Mouse (Mus musculus) heart, postnatal 25 days (tissue): ENCODE data around the gene Col10a1. TPM values are rescaled to one million over a fixed set of nuclear protein-coding genes. Genes with fewer than 3 reads are reported as not detected.
"Not testable (repeated sequence)": the region's sequence is repeated elsewhere in the genome, so short reads cannot be mapped to it uniquely, and the experiment has no call there.

Source experiments
- DNase-seq: peaks from one replicate; pipeline ENCODE4 v3.0.0; 2022; ENCODE audit warnings: low spot score
- intact Hi-C: fragments of 180-260 bp; cut with DNase I; formaldehyde crosslinking; loops from one replicate; pipeline ENCODE4 v1.15.1; 2025
- total RNA-seq, 2 experiments: library from RNA; stranded (reverse); gene quantifications; 2 replicates each; pipeline ENCODE4 v1.2.3; 2021

Col10a1 gene
- total RNA-seq: not detected

DNA sequence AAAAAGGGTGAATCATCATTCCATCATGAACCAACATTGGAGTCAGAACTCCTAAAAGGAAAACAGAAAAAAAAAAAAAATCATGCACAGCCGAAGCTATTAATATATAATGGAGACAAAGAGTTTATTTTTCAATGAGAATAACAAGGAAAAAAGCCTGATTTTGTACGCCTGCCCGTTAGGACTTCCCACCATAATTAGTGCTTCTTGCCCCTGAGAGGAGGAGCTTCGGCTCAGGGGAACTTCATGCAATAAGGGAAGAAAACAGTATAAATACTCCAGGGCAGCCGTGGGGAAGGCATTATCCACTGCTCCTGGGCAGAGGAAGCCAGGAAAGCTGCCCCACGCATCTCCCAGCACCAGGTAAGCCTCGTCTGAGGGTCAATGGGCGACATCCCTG, at the start of gene Col10a1:
Gene Col10a1, plus strand, starts transcription at position 301 of the 400 bp plus-strand sequence.
- DNase-seq: no peak
- intact Hi-C loops: no loop called here

DNA sequence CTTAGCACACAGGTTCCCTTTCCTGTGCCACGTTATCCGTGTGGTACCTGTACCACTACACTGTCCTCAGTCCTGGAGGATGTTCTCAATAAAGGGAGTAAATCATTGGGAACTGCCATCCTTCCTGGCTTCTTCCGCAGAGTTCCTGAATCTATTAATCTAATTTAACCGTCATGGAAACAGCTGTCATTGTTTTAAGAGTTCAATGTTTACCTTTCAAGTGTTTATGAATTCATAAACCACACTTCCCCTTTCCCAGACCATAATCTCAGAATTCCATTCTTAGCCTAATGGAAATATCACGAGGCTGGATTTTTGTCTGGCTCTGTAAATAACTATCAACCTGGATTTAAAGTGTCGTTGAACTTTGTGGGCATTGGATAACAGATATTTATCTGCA, 48.8 kb upstream of the Col10a1 start:
- intact Hi-C loops: no loop called here
- DNase-seq: no peak

DNA sequence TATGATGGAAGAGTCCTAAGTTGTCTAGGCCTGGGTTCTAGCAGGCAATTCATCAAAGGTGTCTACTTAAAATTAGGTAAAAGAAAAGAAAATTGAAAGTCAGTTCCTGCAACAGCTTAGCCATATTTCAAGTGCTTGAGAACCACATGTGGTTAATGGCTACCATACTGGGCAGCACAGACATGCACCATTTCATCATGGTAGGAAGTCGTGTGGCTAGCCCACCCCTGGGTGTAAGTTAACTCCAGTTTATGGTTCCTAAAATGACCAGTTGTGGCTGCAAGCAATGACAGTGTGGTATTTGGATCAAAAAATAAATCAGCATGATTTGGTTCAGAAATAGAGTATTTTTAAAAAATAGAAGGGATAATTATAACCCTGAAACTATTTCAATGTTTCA, 47.9 kb upstream of the Col10a1 start:
- DNase-seq: no peak
- intact Hi-C loops: no loop called here

DNA sequence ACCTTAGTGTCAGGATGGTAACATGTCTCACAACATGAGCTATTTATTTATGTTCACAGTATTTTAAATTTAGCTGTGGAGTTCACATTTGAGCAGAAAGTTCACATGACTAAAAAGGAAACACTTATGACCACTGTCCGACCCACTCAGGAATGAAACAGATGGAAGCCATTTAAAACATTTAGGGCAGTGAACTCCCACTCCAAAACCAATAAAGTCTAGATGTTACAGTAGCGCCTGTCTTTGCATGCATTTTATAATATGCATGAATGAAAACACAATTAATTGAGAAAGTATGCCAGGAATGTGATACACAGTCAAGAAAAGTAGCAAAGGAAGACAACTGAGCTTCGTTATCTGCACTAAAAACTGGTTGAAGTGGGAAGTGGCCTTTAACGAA, 37.6 kb upstream of the Col10a1 start:
- DNase-seq: no peak

DNA sequence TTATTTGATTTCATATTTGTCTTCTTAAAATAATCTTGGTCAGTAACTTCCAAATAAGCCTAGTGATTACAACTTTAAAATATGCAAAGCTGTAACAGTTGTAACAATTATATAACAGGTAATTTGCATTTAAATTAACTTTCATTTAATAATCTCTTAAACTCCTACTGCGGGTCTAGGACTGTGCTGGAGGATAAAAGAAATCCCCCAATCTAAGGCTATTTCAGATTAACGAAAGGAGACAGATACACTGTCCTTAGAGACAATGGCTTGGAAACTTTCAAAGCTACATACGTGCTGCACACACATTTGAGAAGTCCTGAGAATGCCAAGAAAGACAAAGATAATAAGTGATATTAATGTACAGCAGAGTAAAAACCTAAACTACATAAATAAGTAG, 31.5 kb upstream of the Col10a1 start:
- intact Hi-C loops: no loop called here
- no peak for DNase-seq

More for the DNA sequence above, 37.6 kb upstream of the Col10a1 start:
- intact Hi-C loops: no loop called here

DNA sequence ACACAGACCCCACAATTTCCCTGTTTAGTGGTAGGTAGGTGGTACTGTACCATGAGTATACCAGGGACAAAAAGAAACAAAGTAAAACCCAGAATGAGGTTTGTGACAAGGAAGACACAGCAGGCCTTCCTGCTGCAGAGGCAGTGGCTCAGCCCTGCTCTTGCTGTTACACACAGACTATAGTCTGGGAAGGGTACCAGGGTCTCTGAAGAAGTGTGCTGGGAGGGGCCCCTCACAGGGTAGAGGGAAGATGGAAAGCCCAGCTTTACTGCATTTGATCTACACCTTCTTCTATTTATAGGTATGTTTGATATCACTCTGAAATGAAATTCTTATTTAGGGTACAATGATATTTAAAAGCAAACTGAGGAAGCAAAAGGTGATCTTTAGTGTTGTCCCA, 26.0 kb upstream of the Col10a1 start:
- DNase-seq: no peak
- intact Hi-C loops: no loop called here

DNA sequence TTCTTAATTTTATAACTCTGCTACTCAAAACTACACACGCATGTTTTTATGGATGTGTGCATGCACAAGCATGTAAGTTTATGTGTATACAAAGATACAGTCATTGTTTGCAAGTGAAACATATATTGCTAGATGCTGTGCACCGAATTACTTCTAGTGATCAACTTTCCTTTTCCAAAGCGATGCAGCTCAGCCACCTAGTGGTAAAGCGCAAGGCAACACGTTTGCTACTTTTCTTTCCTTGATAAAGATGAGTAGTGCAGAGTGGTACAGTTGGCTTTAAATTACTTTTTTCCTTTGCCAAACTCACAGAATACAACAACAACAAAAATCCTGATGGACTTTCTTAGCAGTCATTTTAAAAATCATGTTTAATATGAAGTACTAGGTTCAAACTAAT, 21.6 kb upstream of the Col10a1 start:
- intact Hi-C loops: no loop called here
- DNase-seq: no peak

DNA sequence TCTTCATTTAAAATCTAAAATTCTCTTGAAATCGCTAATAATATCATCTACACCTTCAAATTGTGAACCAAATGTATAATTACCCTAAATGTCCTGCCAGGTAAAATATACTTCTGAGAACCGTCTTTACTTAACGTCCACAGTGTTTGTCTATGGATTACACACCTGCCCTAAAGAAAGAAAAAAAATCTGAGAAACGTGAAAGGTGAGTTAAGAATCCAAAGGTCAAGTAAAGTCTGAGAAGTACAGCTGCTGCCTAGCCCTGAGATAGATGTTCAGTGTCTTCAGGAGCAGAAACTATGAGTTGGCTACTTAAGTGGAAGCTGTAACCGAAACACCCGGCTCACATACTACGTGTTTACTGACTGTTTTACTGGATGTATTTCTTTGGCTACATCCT, 16.4 kb upstream of the Col10a1 start:
- intact Hi-C loops: no loop called here
- DNase-seq: no peak

DNA sequence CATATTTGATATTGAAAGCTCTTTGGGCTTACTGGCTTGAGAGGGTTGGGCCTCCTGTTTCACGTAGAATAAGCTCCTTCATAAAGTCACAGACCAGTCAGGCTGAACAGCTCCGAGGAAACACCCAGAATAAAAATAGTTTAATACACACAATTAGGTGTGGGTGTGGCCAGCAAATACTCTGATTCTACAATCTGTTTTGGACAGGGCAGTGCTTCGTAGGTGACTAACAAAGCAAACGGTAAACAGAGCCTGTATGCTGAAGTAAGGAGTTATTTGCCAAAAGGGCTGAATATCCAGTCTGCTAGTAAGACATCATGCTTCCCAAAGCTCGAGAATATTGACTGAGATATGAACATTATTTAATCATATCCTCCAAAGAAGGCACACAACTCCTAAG, 4.1 kb upstream of the Col10a1 start:
- intact Hi-C loops: no loop called here
- DNase-seq: no peak

DNA sequence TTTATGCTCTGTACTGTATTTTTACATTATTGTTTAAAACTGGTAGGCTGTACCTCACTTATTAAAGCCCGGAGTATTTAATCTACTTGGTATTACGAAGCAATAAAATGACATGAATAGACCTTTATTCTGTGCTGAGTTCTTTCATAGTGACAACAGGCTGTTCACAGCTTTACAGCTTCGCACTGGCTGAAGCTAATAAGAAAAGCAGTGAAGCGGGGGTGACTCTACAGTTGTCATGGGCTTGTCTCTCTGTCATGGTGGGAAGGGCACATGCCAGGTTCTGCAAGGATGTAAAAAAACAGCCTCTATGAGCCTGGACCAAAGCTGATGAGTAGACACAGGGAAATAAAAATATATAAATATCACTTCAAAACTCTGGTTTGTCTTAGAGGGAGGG, 7.2 kb downstream of the Col10a1 start:
- intact Hi-C loops: no loop called here
- no peak for DNase-seq

DNA sequence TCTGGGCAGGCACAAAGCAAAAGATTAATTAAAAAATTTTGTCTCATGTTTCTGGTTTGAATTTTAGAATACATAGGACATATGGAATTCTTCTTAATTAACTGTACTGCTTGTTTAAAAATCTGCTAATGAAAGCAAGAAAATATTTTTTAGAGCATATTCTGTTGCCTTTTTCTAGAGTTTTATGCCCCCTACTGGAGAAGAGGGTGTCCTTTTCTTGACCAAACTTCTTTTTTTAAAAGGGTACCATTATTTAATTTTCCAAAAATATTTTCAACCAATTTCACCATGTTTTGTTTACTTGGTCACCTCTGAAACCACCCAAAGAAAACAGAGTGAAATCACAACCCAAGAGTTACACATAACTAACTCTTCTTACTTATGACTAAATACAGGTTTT, 9.5 kb downstream of the Col10a1 start:
- no peak for DNase-seq
- intact Hi-C loops: no loop called here

DNA sequence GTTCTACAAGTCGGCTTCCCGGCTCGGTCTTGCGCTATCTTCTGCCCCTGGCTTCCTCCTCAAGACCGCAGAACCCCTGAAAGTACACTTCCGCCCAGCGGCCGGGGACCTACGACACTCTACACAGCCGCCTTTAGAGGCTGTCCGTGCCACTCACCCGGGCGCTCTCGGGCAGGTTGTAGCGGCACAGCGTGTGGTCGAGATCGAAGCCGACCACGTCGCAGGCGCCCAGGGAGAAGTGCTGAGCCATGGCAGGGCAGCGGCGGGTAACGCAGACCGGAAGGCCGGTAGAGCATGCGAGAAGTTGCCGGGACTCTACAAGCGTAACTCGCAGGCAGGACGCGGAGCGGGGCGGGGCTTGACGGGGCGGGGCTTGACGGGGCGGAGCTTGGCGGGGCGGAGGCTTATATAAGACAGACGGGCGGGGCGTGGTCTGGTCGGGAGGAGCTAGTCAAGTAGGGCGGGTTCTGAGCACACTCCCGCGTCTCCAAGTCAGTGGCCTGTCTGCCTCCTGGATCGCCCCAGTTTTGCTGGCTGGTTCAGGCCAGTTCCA, 28.5 kb downstream of the Col10a1 start, which contains the start of gene Nt5dc1:
Gene Nt5dc1, minus strand, starts transcription at position 349 of the 553 bp plus-strand sequence.
- intact Hi-C loops: loop anchor here (10.0 kb wide), 1 partner anchor 403 kb away; the partner anchor contains the start of gene Rwdd1

DNA sequence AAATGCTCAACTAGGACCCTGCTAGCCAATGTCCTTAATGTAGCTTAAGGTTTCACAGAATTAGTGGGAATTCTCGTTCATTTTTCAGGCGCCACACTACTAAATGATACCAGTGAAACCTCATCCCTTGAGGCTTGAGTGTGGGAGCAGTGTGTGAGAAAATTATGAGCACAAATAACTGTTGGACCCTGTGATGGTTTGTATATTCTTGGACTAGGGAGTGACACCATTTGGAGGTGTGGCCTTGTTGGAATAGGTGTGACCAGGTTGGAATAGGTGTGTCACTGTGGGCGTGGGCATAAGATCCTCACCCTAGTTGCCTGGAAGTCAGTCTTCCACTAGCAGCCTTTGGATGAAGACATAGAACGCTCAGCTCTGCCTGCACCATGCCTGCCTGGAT, 29.0 kb downstream of the Col10a1 start:
- not testable (repeated sequence) for DNase-seq
- intact Hi-C loops: loop anchor here (10.0 kb wide), 1 partner anchor 404 kb away; the partner anchor contains the start of gene Rwdd1

More for the DNA sequence above, 28.5 kb downstream of the Col10a1 start, which contains the start of gene Nt5dc1:
- peak; percentile 84 for DNase-seq

DNA sequence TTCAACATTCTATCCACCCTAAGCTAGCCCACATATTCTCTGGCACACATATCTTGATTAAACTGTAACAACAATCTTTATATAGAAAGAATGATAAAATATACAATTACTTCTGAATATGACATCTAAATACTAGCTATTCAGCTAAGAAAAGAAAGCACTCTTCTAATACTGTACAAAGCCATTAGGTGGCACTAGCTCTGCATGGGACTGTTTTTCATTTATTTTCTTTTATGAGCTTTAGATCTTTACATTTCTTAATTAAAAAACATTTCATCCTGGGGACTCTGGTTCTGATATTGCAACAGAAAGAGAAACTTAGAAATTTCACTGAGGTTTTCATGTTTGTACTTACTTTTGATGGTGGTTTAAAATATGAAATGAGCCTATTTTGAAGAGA, 42.0 kb downstream of the Col10a1 start:
- intact Hi-C loops: no loop called here
- DNase-seq: no peak

DNA sequence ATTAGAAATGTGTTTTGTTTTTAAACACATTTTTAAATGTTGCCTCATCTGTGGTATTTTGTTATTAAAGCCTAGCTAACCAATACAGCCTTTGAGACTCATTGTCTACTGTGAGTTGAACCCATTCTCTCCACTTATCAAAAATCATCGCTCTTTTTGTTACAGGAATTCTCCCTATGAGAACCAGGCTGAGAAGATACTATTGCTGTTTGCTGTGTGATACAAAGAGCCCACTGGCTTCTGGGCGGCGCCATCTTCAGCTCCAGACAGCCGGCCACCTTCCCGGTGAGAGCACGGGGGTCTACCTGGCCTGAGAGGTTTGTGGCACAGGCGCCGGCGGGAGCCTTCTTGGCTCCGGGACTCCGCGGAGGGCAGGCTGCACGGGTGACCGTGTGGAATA, 44.4 kb downstream of the Col10a1 start:
- DNase-seq, intact Hi-C loops: not testable (repeated sequence)

Other genes with a start within 250 kb of the Col10a1 start
- gene Dse, start 182.3 kb upstream of the Col10a1 start, total RNA-seq: 1 to 10 TPM; 5.7 to 5.8 TPM
- 10 to 100 TPM; 53.9 to 58.5 TPM for gene Tspyl1, start 107.8 kb upstream of the Col10a1 start, total RNA-seq
- 10 to 100 TPM in 1 of 2 experiments, 1 to 10 TPM in 1; 8.4 to 10.7 TPM for gene Tspyl4, start 92.5 kb upstream of the Col10a1 start, total RNA-seq
- gene Nt5dc1, start 28.6 kb downstream of the Col10a1 start, total RNA-seq: 10 to 100 TPM; 10.7 to 11.2 TPM
- 1 to 10 TPM; 1.6 to 2.1 TPM for gene Frk, start 93.4 kb downstream of the Col10a1 start, total RNA-seq